Mouse (Mus musculus): Measurements from ENCODE around the gene Nadk.

Gene Nadk

DNA sequence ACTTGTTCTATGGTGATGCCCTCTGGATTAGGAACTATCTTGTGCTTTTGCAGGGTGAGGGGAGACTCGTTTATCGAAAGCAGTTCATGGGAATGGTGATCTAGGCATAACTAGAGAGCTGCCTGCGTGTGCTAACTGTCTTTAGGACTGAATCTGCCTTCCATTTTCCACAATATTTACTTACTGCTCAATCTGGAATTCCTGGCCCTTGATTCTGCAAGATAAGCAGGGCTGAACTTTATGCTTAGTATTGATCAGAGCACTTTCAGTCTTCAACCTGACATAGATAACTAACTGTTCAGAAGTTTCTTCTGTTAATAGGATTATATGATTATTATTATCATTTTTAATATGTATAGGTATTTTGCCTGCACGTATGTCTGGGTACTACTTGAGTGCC, 43.0 kb downstream of the Nadk start:
- no peak for DNase-seq

DNA sequence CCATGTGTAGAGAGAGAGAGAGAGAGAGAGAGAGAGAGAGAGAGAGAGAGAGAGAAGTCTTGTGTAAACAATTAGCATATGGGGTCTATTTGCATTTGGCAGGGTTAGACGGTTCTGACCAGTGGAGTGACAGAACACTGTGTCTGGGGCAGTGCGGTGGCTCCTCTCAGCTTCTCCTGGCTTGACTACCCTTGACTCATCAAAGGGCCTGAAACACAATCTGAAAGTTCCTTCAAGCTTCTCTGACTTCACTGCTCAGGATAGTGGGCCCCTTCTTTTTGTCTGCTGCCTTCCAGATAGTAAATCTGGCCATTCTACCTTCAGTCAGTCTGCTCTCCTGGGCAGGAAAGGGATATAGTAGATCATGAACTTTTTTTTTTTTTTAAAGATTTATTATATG, 44.6 kb downstream of the Nadk start:
- DNase-seq, result no peak

DNA sequence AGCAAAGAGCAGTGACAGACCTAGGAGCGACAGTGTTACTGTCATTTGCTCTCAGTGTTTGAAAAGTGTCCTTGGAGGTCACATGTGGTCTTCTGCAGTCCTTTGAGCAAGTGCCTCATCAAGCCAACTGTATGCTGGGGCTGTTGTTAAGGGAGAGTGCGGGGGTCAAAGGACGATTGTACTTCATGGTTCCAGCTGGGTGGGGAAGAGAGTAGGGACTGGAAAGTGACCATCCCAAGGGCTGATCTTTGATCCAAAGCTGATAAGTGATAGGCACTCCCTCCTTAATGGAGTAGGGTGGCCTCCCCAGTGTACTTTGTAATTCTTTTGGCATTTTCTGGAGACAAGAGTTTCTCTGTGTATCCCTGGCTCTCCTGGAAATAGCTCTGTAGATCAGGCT, 49.7 kb downstream of the Nadk start:
- DNase-seq, result no peak

DNA sequence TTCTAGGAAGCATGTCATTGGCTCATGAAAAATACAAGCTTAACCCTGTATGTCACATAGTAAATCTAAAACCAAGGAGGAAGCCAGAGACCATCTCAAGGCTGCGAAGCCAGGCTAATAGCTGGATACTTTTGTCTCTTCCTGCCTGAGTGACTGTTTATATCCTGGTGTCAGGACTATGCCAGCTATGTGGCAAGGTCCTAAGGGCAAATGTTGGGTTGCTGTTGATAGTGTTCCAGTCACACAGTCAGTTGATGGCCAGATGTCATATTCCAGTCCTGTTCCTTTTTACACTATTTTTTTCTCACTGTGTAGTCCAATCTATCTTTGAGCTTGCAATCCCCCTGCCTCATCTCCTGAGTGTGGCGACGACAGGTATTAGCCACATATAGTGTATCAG, 51.1 kb downstream of the Nadk start:
- no peak for DNase-seq

DNA sequence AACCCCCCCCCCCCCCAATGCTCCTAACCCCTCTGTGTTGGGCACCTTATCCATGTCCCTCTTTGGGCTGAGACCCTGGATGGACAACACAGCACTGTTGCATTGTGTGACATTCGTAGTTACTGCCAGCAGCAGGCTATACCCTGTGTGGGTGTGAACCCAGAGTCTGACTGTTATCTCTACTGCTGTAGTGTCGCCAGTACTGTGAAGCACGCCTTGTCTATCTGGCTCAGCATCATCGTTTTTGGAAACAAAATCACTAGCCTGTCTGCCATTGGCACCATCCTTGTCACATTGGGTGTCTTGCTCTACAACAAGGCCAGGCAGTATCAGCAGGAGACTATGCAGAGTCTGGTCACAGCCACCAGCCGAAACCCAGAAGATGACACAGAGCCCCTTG, 56.1 kb downstream of the Nadk start:
- no peak for DNase-seq

DNA sequence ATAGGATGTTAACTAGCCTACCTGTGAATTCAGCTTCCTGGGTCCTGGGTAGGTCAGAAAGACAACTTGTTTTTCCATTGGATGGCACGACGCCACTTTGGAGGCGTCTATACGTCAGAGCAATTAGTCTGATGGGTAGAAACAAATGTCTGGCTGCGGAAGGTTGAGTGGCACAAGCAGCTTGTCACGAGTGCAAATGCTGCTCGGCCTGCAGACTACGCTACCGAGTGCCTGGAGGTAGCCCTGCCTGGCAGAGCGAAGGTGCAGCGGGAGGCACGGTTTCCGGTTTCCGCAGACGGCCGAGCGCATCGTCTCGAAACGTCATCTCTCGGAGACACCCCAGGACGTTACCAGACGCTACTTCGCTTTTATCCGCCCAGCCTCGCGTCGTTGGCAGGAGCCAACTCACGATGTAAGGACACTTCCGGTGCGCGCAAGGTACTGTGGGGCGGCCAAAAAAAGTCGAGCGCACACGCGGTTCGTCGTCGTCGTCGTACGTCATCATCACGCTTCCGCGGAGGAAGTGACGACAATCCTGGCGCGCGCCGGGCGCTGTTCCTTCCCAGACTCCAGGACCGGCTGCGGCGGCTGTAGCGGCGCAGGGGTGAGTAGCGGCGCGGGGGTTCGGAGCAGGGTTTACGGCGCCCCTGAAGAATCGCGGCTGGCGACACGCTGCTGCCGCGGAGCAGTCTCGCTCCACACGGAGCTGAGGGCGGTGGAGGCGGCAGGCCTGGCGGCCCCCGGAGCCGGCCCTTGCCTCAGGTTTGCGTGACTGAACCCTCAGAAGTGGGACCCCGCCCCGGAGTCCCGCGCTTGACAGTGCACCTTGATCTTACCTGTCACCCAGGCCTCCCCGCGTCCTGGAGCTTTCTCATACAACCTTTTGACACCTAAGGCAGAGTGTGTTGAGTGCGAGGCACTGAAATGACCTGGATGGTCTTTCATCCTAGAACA, 62.4 kb downstream of the Nadk start, which contains the start of gene Cdk11b:
TSS of gene Cdk11b (plus strand) at position 517 of the 954 bp plus-strand sequence.
- peak; percentile 95 for DNase-seq

DNA sequence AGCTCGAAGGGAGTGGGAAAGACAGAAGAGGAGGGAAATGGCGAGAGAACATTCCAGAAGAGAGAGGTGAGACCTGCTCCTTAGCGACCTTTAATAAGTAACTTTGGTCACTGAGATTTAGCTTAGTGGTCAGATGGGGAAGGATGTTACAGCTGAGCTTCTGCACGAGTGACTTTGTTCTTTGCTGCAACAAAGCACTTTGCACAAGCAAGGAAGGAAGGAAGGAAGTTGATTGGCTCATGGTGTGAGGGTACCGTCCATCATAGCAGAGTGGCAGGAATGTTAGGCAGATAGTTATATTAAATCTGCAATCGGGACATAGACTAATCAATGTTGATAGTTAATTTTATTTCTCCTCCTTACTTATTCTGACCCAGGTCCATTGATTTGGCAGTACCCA, 68.1 kb downstream of the Nadk start:
- DNase-seq, result no peak

DNA sequence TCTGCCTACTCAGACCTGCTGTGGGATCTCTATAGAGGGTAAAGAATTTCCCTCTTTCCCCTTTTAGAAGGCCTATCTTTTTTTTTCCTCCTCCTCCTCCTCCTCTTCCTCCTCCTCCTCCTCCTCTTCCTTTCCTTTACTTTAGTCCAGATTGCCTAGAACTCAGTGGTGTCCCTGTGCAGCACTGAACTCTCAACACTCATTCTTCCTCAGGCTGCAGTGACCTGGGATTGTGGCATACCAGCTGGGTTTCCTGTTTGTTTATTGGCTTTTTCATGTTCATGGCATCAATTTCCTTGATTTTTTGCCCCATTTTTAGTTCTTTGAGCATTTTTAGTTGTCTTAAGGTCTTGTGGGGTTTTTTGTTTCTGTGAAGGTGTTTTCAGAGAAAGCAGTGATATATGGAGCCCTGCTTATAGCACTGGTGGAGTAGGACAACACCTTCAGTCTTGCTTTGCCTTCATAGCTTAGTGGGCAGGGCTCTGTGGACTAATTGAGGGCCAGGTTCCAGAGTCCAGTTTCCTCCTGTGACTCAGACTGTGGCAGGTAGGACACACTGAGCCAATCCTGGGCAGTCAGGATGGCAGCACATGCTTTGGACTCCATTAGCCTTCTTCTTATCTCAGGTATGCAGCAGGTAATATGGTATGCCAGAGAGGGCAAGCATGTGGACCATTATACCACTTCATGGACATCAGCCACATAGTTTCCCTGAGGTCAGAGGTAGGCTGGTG, 73.8 kb downstream of the Nadk start:
- no peak for DNase-seq

Measured in cerebellum, adult 8-10 months (tissue).